ENCODE assay signal across 8 mouse cellular contexts in the genomic region with DNA sequence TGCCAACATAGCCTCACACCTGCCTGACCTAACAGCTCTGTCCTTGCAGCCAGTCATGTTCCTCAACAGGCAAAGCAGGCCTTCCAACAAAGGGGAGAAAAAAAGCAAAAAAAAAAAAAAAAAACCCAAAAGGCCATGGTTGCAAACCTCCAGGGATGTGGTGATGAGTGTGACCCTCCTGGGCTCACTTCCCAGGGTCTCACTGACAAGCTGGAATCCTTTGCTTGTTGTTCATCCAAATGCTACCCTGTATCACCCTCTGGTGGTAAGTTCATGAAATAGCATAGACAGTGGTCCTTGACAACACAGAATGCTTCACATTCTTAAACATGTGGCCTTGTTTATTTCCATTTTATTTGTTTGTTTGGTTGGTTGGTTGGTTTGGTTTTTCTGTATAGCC.
DNase-seq lines count a peak whose midpoint lies in the region; ATAC-seq and TF ChIP-seq lines count a peak whose summit lies in the region.

No protein-coding gene starts in this region.

- no peak for TF ChIP-seq POLR2A in ES-Bruce4 (IDR thresholded peaks at IDR 0.05; ENCODE audit: insufficient read depth, low read length)

- H3K4me3 ChIP-seq in intestine, embryonic 14.5 days (ENCODE audit: low read depth, low read length): no peak overlapping the region
- no peak overlapping the region for H3K4me3 ChIP-seq in intestine, embryonic 16.5 days (ENCODE audit: low read length)
- H3K4me3 ChIP-seq in ES-Bruce4 (ENCODE audit: low read depth, low read length): no peak overlapping the region

- H3K9ac ChIP-seq in intestine, embryonic 14.5 days (ENCODE audit: low read length): no peak overlapping the region
- H3K9ac ChIP-seq in intestine, embryonic 16.5 days (ENCODE audit: low read depth, low read length): no peak overlapping the region
- H3K9ac ChIP-seq in ES-Bruce4 (ENCODE audit: low read depth, poor library complexity, severe bottlenecking): no peak overlapping the region

- peak; percentile 37 for TF ChIP-seq CTCF in ES-Bruce4 (IDR thresholded peaks at IDR 0.05; ENCODE audit: low read depth, low read length)

- DNase-seq in intestine, embryonic 14.5 days (ENCODE audit: low spot score): peak; percentile 60
- peak; percentile 30 for DNase-seq in cerebellum, adult 8-10 months
- DNase-seq in induced T-regulatory cell, adult 2 months (ENCODE audit: low read depth): peak; percentile 27
- peak; percentile 59 for DNase-seq in retina, postnatal 7 days (ENCODE audit: low read depth, low spot score)
- no peak for DNase-seq in adrenal gland, postnatal 4 days (ENCODE audit: low spot score in 2 of 2)
- DNase-seq in gastrocnemius, postnatal 4 days (ENCODE audit: low spot score in 2 of 2): no peak

- H3K9me3 ChIP-seq in intestine, embryonic 14.5 days (ENCODE audit: control insufficient read depth, low read length): no peaks in the 10 kb centered on the region
- no peaks in the 10 kb centered on the region for H3K9me3 ChIP-seq in intestine, embryonic 16.5 days (ENCODE audit: control insufficient read depth, low read length)
- no peaks in the 10 kb centered on the region for H3K9me3 ChIP-seq in ES-Bruce4 (replicated peaks; ENCODE audit: control insufficient read depth, insufficient read depth, low read length, poor library complexity, severe bottlenecking)

- H3K27me3 ChIP-seq in intestine, embryonic 14.5 days (replicated peaks; ENCODE audit: control insufficient read depth, insufficient read depth, low read length): no peaks in the 10 kb centered on the region
- no peaks in the 10 kb centered on the region for H3K27me3 ChIP-seq in intestine, embryonic 16.5 days (replicated peaks; ENCODE audit: control insufficient read depth, insufficient read depth, low read length)
- H3K27me3 ChIP-seq in ES-Bruce4 (ENCODE audit: control insufficient read depth, insufficient read depth, low read length, poor library complexity, severe bottlenecking): no peaks in the 10 kb centered on the region

- no peak; the same call in 1 of the 2 replicates for ATAC-seq in intestine, embryonic 14.5 days (replicated peaks; ENCODE audit: low FRiP score, low TSS enrichment, low read depth)
- ATAC-seq in intestine, embryonic 16.5 days: no peak; the same call in 1 of the 2 replicates

- no peak overlapping the region for H3K27ac ChIP-seq in intestine, embryonic 14.5 days (ENCODE audit: low read depth)
- no peak overlapping the region for H3K27ac ChIP-seq in intestine, embryonic 16.5 days (ENCODE audit: low read length)
- no peak overlapping the region for H3K27ac ChIP-seq in ES-Bruce4 (ENCODE audit: insufficient read depth, low read length)

- H3K36me3 ChIP-seq in intestine, embryonic 14.5 days (ENCODE audit: control insufficient read depth, insufficient read depth, low read length): no peaks in the 10 kb centered on the region
- no peaks in the 10 kb centered on the region for H3K36me3 ChIP-seq in intestine, embryonic 16.5 days (ENCODE audit: control insufficient read depth, insufficient read depth, low read length)
- H3K36me3 ChIP-seq in ES-Bruce4 (ENCODE audit: control insufficient read depth, insufficient read depth, low read length, poor library complexity, severe bottlenecking): no peaks in the 10 kb centered on the region

- no peak for TF ChIP-seq EP300 in ES-Bruce4 (IDR thresholded peaks at IDR 0.05; ENCODE audit: insufficient read depth, low read depth, low read length)

- H3K4me2 ChIP-seq in intestine, embryonic 14.5 days (ENCODE audit: low read length): no peak overlapping the region
- H3K4me2 ChIP-seq in intestine, embryonic 16.5 days (ENCODE audit: low read depth, low read length): no peak overlapping the region

- no peaks in the 10 kb centered on the region for H3K4me1 ChIP-seq in intestine, embryonic 14.5 days (replicated peaks; ENCODE audit: control insufficient read depth, insufficient read depth, low read length)
- H3K4me1 ChIP-seq in intestine, embryonic 16.5 days (ENCODE audit: control insufficient read depth, insufficient read depth, low read length): peaks cover 2% of the 10 kb centered on the region; the same call in 1 of the 2 replicates
- no peaks in the 10 kb centered on the region for H3K4me1 ChIP-seq in ES-Bruce4 (ENCODE audit: control insufficient read depth, insufficient read depth, low read length)

Comparison
In these comparisons a context has a peak if more than half of its experiments do, and no peak if none do; other contexts are left out.
1. DNase-seq: peak in intestine, embryonic 14.5 days (single experiment), cerebellum, adult 8-10 months (single experiment), induced T-regulatory cell, adult 2 months (single experiment) and retina, postnatal 7 days (single experiment); none in adrenal gland, postnatal 4 days (0 of 2) and gastrocnemius, postnatal 4 days (0 of 2).